Mouse (Mus musculus) erythroid progenitor cell, adult 5-6 weeks (primary cell): Measurements from ENCODE around the gene Cfl2. TPM values are rescaled to one million over a fixed set of nuclear protein-coding genes. Genes with fewer than 3 reads are reported as not detected.
"Not testable (repeated sequence)": the region's sequence is repeated elsewhere in the genome, so short reads cannot be mapped to it uniquely, and the experiment has no call there.

Experiments used
- ATAC-seq: replicated peaks from 2 replicates; pipeline ENCODE4 v1.8.0; 2016; ENCODE audit warnings: moderate number of reproducible peaks, mild to moderate bottlenecking, moderate TSS enrichment, inconsistent platforms; ENCODE audit not compliant: poor library complexity, low FRiP score, severe bottlenecking
- total RNA-seq, 2 experiments: library from RNA; stranded (forward) in 1 of 2; stranded (reverse) in 1 of 2; fragments of 150-400 nt in 1 of 2; fragments of 186-747, 209-891 nt in 1 of 2; gene quantifications; 2 replicates each; pipeline versions ENCODE4 v1.2.3 to v1.2.4; 2015 to 2017; ENCODE audit warnings: low replicate concordance in 2 of 2

The Cfl2 gene
- total RNA-seq (2015; ENCODE audit: low replicate concordance) (21.4 and 23.4 TPM in 2 replicates), total RNA-seq (2017; ENCODE audit: low replicate concordance) (18.8 and 20.2 TPM in 2 replicates)

GRCm38 (mm10) chr12:54862606-54863535 is at the start of gene Cfl2:
Gene Cfl2, minus strand, starts transcription at chr12:54862877.
- ATAC-seq, result peak; percentile 89

DNA sequence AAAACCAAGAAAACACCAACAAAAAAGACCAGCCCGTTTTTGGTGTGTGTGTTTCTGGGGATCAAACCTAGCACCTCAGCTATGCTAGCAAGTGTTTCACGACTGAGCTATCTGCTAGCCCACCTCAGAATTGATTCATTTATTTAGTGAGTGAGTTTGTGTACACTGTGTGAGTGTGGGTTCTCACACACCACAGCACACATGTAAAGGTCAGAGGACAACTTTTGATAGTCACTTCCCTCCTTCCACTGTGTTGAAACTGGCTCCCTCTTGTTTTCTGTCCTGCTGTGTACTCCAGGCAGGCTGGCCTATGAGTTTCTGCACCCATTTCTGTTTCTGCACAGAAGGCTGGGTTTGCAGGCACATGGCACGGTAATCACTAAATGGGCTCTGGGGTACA is 47.7 kb upstream of the Cfl2 start:
- ATAC-seq, result no peak

- ATAC-seq, result not testable (repeated sequence)
These were observed 29.9 kb upstream of the Cfl2 start for GRCm38 (mm10) chr12:54892559-54892958.

DNA sequence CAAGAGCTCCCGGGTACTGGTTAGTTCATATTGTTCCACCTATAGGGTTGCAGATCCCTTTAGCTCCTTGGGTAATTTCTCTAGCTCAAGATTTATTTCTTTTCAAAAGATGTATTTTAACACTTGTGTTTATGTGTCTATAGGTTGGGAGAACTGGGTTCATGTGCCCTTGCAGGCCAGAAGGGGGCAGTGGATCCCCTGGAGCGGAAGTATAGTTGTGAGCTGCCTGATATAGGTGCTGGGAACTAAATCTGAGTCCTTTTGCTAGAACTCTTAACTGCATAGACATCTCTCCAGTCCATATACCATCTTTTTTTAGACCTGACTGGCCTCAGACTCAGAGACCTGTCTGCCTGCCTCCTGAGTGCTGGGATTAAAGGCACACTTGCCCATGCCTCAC is 27.7 kb upstream of the Cfl2 start:
- ATAC-seq, result no peak

- no peak for ATAC-seq
These were observed 25.0 kb upstream of the Cfl2 start for GRCm38 (mm10) chr12:54887580-54888127.

DNA sequence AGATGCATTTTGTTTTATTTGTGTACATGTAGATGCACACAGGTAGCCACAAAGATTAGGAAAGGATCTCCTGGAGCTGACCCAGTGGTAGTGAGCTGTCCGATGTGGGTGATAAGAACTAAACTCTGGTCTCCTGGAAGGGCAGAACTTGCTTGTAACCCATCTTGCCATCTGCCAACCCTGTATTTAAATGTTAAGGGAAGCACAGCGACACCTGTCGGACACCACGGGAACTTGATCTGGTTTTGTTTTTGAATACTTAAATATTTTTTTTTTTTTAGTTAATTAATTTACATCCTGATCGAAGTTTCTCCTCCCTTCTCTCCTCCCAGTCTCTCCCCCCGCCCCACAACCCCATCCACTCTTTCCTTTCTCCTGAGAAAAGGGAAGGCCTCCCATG is 17.0 kb upstream of the Cfl2 start:
- ATAC-seq, result peak; percentile 69

GRCm38 (mm10) chr12:54879211-54879610 is 16.5 kb upstream of the Cfl2 start:
- no peak for ATAC-seq

DNA sequence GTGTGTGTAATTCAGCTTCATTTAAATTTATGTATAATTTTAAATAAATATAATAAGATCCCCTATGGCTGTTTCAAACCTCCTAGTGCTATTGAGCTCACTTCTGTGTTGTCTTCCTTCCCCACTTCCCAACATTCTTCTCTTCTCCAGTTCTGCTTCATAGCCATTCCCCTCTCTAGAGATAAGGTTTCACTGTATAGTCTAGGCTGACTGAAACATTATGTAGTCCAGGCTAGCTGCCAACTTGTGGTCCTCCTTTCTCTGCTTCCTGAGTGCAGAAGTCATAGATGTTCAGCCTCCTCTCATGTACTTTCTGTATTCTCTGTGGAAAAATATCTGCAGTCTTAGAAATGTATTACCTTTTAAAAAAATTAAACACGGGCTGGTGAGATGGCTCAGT is 15.2 kb upstream of the Cfl2 start:
- ATAC-seq, result no peak

DNA sequence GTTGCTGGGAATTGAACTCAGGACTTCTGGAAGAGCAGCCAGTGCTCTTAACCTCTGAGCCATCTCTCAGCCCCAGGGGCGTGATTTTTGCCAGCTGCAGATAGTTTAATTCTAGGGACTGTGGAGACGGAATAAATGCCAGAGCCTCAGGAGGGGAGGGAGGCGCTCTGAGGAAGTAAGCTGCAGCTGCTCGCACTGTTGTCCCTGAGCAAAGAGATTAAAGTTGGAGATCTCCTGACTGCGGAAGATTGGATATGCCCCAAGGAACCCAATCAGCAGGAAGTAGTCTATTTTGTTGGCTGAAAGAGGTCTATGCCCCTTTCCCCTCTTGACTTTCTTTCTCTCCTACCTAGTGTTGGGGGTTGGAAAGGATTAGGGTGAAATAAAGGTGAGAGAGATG is 14.2 kb upstream of the Cfl2 start:
- no peak for ATAC-seq

DNA sequence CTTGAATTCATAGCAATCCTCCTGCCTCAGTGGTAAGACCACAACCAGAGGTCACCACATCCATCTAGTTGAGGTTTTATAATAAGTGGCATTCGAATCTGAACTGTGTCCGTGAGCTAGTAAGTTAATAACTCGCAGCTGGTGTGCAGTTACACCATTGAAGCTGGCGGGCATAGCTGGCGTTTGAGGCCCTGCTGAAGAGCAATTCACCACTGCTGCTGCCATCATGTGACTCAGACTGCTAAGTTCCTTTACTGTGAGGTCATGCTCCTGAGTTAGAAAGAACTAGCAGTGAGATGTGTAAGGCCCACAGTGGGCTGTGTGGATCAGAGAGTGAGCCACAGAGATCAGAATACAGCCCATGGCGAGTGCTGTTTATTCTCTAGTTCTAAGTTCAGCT is 12.0 kb upstream of the Cfl2 start:
- no peak for ATAC-seq

GRCm38 (mm10) chr12:54861991-54862605 is 579 bp downstream of the Cfl2 start:
- peak; percentile 67 for ATAC-seq

DNA sequence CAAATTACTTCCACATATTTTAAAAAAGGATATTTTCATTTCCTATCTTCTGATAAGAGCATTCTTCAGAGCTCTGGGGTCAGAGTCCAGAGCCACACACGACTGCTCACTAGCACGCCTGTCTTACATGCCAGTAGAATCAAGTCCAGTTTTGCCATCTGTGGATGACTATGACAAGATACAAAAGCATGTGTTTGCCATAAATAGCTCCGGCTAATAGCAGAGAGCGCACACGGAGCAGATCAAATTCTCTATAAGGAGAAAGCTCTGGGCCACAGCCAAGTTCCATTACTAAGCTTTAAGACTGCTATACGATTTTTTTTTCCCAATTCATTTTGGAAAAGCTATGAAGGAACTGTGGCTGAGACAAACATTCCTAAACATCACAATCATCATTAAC is 3.1 kb downstream of the Cfl2 start:
- ATAC-seq, result no peak

DNA sequence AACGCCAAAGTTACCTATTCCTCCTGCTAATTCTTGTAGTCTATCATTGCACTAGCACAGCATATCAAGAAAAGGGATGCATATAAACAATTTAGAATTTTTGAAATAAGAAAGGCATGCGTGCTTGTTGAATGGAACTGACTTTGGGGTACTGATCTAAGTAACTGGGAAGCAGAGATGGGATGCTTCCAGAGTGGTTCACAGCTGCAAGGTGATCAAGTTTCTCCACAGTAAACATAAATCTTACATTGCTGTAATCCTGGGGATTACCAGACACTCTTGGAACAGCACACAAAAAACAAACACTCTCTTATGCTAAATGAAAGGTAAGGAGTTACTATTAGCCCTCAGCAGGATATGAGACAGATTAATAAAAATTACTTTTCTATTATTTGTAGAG is 12.1 kb downstream of the Cfl2 start:
- ATAC-seq, result no peak

DNA sequence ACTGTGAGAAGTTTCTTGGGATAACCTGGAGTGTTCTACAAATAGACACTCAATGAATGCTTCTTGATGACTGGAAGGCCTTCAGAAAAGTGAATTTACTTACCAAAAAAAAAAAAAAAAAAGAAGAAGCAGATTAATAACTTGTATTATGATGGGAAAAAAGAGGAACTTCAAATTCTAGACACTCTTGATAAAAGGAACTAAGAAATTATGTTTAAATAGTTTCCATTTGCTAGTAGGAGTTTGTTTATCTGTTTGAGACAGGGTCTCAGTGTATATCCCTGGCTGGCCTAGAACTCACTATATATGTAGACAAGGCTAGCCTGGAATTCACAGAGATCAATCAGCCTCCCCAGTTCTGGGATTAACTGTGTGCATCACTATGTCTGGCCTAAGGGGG is 18.3 kb downstream of the Cfl2 start:
- no peak for ATAC-seq

GRCm38 (mm10) chr12:54841576-54841975 is 21.1 kb downstream of the Cfl2 start:
- no peak for ATAC-seq

- no peak for ATAC-seq
These were observed 22.9 kb downstream of the Cfl2 start for GRCm38 (mm10) chr12:54839815-54840214.

DNA sequence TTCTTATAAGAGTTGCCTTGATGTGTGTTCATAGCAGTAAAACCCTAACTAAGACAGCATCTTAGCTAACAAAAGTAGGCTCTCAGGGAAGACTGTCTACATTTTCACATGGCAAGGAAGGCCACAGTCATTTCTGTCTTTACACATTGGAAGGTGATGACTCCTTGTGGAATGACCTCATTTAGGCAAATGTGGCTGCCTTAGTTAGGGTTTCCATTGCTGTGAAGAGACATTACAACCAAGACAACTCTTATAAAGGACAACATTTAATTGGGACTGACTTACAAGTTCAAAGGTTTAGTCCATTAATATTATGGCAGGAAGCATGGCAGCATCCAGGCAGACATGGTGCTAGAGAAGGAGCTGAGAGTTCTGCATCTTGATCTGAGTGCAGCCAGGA is 23.7 kb downstream of the Cfl2 start:
- no peak for ATAC-seq

DNA sequence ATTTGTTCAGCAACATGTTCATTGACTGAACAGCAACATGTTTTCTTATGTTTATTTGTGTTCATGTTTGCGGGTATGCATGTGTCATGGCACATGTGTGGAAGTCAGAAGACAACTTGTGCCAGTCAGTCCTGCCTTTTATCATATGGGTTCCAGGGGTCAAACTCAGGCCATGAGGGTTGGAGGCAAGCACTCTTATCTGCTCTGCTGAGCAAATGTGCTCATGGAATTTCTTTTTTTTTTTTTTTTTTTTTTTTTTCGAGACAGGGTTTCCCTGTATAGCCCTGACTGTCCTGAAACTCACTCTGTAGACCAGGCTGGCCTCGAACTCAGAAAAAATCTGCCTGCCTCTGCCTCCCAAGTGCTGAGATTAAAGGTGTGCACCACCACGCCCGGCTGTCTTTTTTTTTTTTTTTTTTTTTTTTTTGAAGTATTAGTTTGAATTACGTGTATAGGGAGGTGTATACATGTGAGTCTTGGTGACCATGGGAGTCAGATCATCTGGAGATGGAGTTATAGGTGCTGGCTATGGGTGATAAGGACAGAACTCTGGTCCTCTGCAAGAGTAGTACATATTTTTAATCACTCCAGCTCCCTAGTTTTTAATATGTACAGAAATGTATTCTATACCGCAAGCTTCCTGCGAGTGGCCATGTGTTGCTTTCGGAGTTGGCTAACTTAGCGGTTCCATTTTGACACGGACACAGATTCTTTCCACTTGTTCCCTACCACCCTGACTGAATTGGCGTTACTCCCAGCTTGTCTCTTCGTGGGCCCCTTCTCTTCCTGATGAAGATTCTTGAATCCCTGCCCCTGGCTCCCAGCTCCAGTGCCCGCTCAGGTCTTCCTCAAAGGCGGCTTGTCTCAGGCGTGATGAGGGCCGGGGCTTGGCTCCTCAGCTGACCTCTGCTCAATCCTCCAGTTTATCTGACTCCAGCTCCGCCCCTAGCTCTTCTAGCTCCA is 26.8 kb downstream of the Cfl2 start:
- no peak for ATAC-seq

DNA sequence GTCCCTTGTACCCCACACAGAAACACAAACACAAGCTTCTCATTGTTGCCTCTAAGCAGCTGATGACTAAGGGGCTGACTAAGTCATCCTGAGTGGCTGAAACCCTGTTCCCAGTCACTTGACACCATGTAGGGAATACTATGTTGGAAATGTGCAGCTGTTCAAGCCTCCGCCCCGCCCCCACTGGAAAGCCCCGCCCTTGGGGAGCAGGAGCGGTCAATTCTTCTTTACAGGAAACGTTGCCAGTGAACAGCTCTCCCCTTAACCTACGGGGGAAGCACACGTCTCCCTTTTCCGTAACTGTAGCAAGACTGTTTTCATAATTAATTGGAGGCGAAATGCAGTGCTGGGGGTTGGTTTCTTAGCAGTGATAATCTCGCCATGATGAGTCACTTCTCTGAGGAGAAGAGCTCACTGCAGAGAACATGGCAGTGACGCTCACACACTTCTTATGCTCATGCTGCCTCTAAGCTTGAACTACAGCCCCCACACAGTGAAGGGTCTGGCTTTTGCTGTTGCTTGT is 27.7 kb downstream of the Cfl2 start:
- no peak for ATAC-seq
